Mouse (Mus musculus) embryonic fibroblast, embryonic 13.5 days (primary cell): ENCODE measurements around the gene Cox4i2. TPM values are rescaled to one million over a fixed set of nuclear protein-coding genes. Genes with fewer than 3 reads are reported as not detected.

Experiments
- H3K27ac ChIP-seq: 2 replicates; pipeline ENCODE4 v1.5.1; 2012; ENCODE audit warnings: low read length, control low read depth, inconsistent platforms; ENCODE audit not compliant: insufficient read depth
- H3K4me1 ChIP-seq: 2 replicates; pipeline ENCODE4 v1.6.1; 2011; ENCODE audit warnings: low read length; ENCODE audit not compliant: control insufficient read depth, insufficient read depth
- H3K4me3 ChIP-seq: 2 replicates; pipeline ENCODE4 v1.5.1; 2011; ENCODE audit warnings: mild to moderate bottlenecking, control low read depth, low read length; ENCODE audit not compliant: insufficient read depth
- CTCF ChIP-seq: IDR thresholded peaks from 2 replicates; pipeline ENCODE4 v1.5.1; 2011; ENCODE audit warnings: mild to moderate bottlenecking, control low read depth, low read length, moderate library complexity, borderline replicate concordance; ENCODE audit not compliant: insufficient read depth
- POLR2A ChIP-seq: IDR thresholded peaks from 2 replicates; pipeline ENCODE4 v1.6.1; 2011; ENCODE audit warnings: low read depth, mild to moderate bottlenecking, control low read depth, low read length, moderate library complexity
- polyA plus RNA-seq: library from polyadenylated mRNA; stranded (reverse); fragments of >200 nt; gene quantifications from 2 replicates; pipeline ENCODE4 v1.2.4, GENCODE M21; 2011; ENCODE audit warnings: low read depth; ENCODE audit not compliant: missing spikeins, insufficient read length

Gene Cox4i2
- polyA plus RNA-seq: 0.94 and 1.5 TPM in 2 replicates

DNA sequence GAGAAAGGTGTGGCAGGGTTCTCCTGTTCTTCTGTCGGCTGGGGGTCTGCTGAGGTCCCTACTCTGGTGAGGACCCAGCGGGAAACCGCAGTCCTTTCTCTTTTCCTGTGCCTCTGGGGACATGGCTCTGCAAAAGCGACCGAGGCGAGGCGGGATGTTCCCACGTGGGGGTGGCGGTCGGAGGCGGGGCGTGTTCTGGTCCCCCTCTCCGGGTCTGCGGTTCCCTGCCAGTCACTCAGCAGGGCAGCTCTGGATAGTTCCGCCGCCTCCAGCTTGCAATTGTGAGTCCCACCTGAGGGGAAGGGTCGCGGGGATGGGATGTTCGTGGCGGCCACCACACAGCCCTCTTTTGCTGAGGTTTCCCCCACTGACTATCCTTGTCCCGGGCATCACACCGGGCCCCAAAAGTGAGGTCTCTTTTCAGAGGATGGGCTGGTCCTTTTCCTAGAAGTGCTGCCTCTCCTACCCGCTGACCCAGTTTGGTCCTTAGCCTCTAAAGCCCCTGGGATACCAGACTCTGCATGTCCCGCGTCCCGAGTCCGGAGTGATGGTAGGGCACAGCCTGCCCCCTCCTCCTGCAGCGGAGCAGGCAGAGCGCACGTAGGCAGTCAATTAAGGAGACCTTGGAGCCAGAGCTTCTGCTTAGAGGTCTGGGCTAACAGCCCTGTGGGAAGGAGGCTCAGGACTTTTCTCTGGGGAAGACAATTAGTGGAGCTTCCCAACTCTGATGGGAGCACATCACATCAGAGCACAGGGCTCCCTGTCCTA is at the start of gene Cox4i2:
Cox4i2 (plus strand) TSS at position 230 of the 768 bp plus-strand sequence.
- TF ChIP-seq POLR2A: no peak
- TF ChIP-seq CTCF: no peak
- Histone ChIP-seq H3K27ac (no peak within 1 kb of the TSS), H3K4me3 (no peak within 1 kb of the TSS), H3K4me1 (no peaks in the 10 kb centered on the region; the same call in 1 of the 2 replicates)

GRCm38 (mm10) chr2:152704256-152704605 is 49.7 kb upstream of the Cox4i2 start:
- no peak overlapping the region for H3K27ac ChIP-seq
- H3K4me1 ChIP-seq: peaks cover 17% of the 10 kb centered on the region
- TF ChIP-seq POLR2A (no peak), CTCF (no peak)
- no peak overlapping the region for H3K4me3 ChIP-seq

DNA sequence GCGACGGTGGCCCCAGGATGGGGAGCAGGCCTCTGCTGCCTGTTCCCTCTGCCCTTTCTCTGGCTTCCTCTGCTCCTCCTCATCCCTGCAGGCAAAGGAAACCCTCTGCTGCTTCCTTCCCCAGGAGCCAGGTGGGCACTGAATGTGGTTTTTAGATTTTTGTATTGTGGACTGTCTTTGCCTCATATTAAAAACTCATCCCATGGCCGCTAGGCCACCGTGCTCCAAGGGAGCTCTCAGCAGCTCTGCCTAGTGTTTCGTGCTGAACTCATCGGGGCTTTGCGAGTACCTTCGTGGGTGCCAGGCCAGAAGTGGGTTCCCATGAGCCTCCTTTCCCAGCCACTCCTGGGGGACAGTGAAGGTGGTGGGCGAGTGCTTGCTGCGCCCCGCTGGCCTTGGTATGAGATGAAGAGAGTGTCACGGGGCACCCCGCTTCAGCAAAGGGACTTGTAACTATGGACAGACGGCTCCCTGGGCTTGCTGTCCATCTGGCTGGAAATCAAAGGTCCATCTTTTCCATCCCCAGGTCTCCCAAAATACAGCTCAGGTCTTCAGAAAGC is 49.1 kb upstream of the Cox4i2 start:
- TF ChIP-seq POLR2A: no peak
- no peak for TF ChIP-seq CTCF
- Histone ChIP-seq H3K4me3 (no peak overlapping the region), H3K27ac (no peak overlapping the region), H3K4me1 (peaks cover 17% of the 10 kb centered on the region)

GRCm38 (mm10) chr2:152705993-152706571 is 47.9 kb upstream of the Cox4i2 start:
- TF ChIP-seq POLR2A: no peak
- no peak for TF ChIP-seq CTCF
- no peak overlapping the region for H3K4me3 ChIP-seq
- H3K4me1 ChIP-seq: peaks cover 17% of the 10 kb centered on the region
- H3K27ac ChIP-seq: peak overlapping the region; percentile 50

- H3K27ac ChIP-seq: peak overlapping the region; percentile 50
- H3K4me3 ChIP-seq: no peak overlapping the region
- H3K4me1 ChIP-seq: peaks cover 17% of the 10 kb centered on the region
- TF ChIP-seq POLR2A: no peak
- TF ChIP-seq CTCF: no peak
Observed at GRCm38 (mm10) chr2:152707186-152707585, 46.8 kb upstream of the Cox4i2 start.

DNA sequence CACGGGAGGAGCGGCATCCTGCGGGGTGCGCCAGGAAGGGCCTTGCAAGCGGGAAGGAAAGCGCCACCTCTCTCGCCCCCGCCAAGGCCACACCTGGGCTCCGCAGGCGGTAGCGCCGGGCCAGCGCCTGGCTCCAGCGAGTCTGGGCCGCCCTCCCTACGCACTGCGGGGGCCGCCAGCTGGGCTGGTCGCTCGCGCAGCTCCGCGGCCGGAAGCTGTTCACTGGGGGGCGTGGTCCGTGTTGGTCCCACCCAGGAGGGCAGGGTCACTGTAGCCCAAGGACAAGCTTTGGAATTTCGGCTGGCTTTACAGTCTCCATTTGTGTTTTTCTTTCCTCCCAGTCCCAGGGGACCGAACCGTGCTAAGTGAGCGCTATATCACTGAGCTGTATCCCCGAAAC is 46.3 kb upstream of the Cox4i2 start:
- no peak overlapping the region for H3K4me3 ChIP-seq
- H3K4me1 ChIP-seq: peaks cover 17% of the 10 kb centered on the region
- TF ChIP-seq POLR2A (peak; percentile 50), CTCF (no peak)
- peak overlapping the region; percentile 50 for H3K27ac ChIP-seq

- Histone ChIP-seq H3K4me3 (no peak overlapping the region), H3K4me1 (peaks cover 17% of the 10 kb centered on the region), H3K27ac (no peak overlapping the region)
- TF ChIP-seq CTCF: no peak
- no peak for TF ChIP-seq POLR2A
Observed at GRCm38 (mm10) chr2:152709066-152709465, 44.9 kb upstream of the Cox4i2 start.

DNA sequence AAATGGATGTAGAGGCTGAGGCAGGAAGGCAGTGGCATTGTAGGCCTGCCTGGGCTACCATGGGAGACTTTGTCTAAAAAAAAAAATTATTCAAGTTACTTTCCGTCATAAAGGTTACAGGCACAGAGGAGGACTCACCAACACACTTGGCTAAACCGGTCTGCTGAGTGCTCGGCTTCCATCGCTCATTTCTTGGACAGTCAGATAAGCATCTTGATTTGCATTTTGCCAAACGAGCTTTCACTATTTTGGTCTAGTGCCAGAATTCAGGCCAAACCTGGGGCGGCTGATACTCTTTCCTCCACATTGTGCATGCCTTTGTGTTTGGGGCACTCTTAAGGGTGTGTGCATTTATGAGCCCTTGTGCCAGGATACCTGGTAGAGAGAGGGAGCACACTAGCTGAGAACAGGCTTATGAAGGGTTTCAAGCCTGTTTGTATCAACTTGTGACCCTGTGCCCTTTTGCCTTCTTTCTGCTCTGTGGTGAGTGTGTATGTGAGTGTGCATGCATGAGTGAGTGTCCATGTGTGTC is 37.7 kb upstream of the Cox4i2 start:
- TF ChIP-seq POLR2A (no peak), CTCF (no peak)
- Histone ChIP-seq H3K27ac (no peak overlapping the region), H3K4me3 (no peak overlapping the region), H3K4me1 (no peaks in the 10 kb centered on the region)

- Histone ChIP-seq H3K27ac (no peak overlapping the region), H3K4me3 (no peak overlapping the region), H3K4me1 (no peaks in the 10 kb centered on the region)
- TF ChIP-seq CTCF (no peak), POLR2A (no peak)
Observed at GRCm38 (mm10) chr2:152717652-152718051, 36.3 kb upstream of the Cox4i2 start.

GRCm38 (mm10) chr2:152718076-152718475 is 35.9 kb upstream of the Cox4i2 start:
- Histone ChIP-seq H3K27ac (no peak overlapping the region), H3K4me3 (no peak overlapping the region), H3K4me1 (no peaks in the 10 kb centered on the region)
- no peak for TF ChIP-seq CTCF
- no peak for TF ChIP-seq POLR2A
